Mouse (Mus musculus) lung, postnatal 4 days (tissue): Measurements from ENCODE around the gene Gm37240.

Experiments used
- DNase-seq, 2 experiments: peaks; one replicate each; pipeline ENCODE4 v3.0.0; 2021

Gm37240 gene

DNA sequence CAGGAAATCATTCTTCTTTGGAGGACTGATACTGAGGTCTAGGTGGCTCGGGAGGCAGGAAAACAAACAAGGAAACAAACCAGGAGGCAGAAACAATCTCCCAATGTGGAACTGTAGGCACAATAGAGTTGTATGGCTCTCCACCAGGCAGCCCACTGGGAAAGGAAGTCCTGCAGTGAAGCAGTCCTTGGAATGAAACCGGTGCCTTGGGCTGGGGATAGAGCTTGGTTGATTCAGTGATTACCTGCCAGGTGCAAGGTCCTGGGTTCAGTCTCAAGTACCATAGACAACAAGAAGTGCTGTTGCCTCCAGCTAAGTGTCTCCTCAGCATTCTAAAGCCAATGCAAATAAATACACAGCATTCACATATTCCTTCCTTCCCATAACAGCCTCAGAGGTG is 778.1 kb downstream of the Gm37240 start:
- DNase-seq, result no peak

GRCm38 (mm10) chr3:85108396-85108795 is 778.9 kb downstream of the Gm37240 start:
- DNase-seq, result no peak

DNA sequence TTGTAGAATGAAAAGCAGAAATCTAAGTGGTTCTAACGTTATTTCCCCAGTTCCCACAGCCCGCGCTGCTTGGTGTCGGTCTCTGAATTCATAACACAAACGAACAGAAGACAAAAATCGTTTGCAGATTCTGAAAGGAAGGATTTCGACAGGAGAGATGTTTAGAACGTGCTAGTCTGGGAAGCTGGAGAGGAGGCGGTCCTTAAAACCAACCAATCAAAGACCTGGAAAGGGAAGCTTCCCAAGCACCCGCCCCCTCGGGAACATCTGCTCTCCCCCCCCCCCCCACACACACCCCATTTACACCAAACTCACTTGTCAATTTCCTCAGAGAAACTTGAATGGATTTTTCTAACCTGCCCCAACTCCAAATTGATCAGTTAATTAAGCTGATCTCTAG is 780.4 kb downstream of the Gm37240 start:
- no peak for DNase-seq

DNA sequence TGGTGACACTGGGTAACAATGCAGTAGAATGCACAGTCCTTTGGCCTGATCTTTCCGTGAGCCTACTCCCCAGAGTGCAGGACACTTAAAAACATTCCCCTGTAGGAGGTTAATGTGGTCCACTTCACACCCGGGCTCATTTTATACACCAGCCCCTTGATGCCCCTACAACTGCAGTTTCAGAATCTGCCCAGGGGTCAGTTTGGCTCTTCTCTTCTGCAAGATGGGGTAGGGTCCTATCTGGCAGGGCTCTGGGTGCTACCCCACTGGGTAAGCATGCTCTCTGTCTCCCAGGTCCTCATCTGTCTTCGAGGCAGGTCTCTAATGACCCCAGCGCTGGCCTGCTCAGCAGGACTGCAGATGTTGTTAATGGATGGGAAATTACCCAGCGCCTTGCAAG is 783.0 kb downstream of the Gm37240 start:
- DNase-seq, result no peak

DNA sequence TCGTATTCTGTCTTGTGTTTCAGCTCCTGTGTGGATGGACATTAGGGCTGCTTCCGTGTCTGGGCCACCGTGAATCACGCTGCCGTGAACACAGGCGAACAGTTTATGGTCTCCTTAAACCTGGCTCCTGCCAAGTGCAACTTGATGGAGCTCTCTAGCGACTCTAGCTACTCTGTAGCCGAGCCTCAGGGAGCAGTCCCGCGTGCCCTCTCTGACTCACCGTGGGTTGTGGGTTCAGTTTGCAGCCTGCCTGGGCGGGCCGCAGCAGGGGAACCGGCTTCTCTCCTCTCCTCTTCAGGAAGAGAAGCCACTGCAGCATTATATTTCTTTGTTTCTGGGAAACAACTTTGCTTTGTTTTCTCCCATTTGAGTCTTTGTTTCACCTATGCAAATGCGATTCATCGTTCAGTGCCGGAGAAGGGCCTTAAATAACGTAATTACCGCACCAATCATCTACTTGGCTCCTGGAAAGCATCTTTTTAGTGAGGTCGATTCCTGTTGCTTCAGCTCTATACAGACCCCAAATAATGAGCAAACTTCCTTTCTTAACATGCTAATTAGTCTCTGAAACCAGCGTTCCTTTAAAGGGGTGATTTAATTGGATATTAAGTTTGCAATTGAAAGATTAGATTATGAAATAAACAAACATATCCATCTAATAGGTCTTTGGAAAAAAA is 806.3 kb downstream of the Gm37240 start:
- DNase-seq, result no peak

GRCm38 (mm10) chr3:85064113-85064512 is 823.2 kb downstream of the Gm37240 start:
- no peak for DNase-seq

DNA sequence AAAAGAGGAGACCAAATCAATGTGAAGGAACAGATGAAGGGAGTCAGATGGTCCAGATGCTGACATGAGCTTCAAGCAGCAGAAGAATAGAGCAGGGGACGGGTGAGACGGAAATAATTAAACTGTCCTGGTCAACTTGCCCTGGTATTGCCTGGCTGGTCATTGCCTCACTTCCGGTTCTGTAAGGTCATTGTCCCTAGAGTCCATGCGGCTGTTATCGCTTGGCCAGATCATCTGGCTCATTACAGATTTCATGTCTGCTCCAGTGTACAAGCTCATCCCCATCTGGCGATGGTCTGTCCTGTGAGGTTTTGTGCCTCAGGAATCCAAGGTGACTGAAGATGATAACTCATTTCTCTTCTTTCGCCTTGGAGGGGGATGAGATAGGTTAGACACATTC is 827.2 kb downstream of the Gm37240 start:
- no peak for DNase-seq

DNA sequence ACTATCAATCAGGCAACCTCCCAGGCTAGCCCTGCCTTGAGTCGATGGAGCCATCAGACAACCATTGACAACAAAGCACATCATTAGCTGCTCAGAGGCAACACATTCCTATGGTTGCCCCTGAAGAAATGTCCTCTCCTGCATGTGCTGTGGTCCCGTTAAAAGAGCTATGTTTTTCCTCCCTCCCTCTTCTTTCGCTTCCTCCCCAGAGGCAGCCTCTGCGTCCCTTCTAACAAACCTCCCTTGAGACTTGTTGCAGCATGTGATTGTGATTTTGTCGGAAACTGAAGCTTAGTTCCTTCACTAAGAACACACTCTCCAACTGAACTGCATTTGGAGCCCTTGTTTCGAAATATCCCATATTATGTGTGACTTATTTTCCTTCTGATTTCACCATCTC is 830.1 kb downstream of the Gm37240 start:
- DNase-seq, result no peak

- no peak for DNase-seq
These were observed 833.8 kb downstream of the Gm37240 start for GRCm38 (mm10) chr3:85053526-85053925.

- DNase-seq, result no peak
These were observed 835.1 kb downstream of the Gm37240 start for GRCm38 (mm10) chr3:85052196-85052595.

DNA sequence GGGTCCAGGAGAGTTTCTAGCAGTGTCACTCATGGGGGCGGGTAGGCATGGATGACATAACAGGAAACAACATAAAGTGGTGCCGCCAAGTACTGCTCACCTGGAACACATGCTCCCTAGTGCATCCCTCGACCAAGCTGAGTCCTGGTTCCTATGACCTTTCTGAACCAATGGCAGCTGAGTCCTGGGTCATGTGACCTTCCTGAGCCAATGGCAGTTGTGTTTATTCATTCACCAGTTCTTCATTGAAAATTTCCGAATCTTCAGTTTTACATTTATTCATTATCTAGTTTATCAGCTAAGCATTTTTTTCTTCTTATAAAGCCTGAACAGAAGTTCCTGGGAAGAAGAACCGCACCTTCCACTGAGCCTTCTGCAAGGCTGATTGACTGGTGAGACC is 838.7 kb downstream of the Gm37240 start:
- DNase-seq, result no peak

DNA sequence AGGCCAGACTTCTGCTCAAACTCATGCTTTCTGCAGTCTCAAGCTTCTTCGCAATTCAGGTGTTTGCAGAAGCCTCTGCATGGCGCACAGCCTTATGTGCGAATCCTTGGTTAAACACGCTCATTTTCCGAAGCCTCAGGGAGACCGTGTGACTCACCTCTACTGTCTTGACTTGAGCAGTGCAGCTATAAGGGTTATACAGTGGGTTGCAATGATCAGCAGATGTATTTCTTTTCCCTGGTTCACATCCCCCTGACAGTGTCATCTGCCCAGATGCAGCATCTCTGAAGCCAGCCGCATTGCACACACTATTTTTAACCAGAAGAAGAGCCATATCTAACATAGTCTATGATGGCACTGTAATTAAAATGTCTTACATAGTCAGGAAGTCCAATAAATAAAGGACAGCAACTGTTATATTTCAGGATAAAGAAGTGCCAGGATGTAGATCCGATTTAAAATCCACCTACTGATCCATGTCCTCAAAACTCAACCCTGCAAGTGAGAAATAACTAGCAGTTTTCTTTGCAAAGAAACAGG is 843.6 kb downstream of the Gm37240 start:
- no peak for DNase-seq

GRCm38 (mm10) chr3:85042126-85042525 is 845.2 kb downstream of the Gm37240 start:
- no peak for DNase-seq

DNA sequence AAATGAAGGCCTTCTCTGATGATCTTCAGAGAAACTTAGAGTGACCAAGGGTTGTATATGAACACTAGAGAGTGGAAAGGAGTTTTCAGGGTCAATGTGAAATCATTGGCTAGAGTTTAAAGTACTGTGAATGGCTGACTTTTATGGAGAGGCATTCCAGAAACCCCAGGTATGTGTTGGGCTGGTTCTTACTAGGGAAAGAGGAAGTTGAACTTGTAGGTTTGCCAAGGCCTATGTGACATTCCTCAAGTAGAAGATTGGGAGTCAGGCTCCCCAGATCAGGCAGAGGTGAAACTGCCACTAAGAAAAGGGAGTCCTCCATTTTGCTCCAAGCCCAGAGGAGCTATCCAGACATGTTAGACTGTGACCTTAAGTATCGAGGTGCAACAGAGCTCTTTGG is 858.2 kb downstream of the Gm37240 start:
- DNase-seq, result no peak

DNA sequence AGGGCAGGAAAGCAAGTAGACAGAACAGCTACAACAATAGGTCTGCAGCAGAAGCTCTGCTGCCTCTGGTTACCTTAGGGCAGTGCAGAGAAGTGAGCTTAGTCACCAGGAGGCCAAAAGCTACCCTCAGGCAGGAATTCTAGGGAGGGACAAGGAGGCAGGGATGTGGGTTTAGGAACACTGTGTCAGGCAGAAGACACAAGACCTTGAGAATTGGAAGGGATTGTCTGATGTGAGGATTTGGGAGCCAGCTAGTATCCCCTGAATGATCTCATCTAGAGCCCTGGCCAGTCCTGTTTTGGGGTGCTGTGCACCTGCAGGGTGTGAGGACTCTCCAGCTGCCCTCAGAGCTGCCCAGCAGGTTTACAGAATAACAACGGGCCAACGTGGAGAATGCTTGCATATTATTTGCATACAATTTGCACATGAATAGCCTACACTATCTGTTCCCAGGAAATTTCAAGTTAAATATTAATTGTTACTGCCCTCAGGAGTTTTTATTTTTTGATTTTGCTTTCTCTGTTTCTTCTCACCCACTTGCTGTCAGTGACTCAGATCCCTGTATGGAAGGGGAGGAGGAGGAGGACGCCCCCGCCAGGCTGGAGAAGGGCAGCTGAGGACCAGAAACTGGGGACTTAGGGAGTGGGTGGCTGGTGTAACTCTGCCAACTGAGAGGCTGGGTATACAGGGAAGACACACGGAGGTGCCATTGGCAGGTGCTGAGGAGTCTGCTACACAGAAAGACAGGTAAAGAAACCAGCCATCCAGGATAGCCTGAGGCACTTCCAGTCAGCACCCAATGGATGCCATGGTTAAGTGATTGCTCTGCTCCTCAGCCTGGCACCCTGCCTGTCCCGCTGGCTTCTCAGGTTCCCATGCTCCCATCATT is 862.3 kb downstream of the Gm37240 start:
- no peak for DNase-seq

DNA sequence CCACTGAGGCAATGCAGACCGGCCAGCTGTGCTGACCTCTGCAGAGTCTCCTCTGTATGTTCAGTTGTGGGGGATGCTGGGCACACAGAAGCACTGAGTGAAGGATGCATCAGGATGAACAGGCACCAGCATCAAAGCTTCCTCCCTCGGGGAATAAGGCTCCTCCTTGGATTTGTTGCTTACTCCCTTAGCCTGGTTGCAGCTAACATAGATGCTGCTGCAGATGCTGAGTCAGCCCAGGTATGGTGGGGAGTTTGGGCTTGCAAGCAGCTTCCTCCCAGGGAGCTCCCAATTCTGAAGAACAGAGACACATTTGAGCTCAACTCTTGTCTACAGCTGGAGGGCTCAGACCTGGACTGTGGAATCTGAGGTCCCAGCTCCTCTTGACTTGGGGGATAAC is 863.1 kb downstream of the Gm37240 start:
- DNase-seq, result no peak

DNA sequence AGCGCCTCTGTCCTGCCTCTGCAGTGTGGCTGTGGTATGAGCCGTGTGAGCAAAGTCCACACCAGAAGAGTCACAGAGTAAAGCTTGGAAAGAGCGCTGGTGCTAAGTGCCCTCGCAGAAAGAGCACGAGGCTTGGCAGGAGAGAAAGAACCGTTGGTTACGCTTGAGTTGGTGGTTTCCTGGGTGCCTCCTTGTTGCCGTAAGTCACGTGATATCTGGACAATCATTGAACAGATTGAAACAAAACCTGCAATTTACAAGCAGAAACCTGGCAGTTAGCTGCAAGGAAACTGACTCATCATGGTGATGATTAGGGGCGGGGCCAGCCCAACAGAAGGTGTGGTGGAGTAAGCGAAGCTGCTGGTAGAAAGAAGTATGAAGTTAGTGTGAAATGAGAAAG is 864.5 kb downstream of the Gm37240 start:
- DNase-seq, result no peak

- DNase-seq, result no peak
These were observed 865.5 kb downstream of the Gm37240 start for GRCm38 (mm10) chr3:85021816-85022215.

GRCm38 (mm10) chr3:85020137-85020536 is 867.2 kb downstream of the Gm37240 start:
- DNase-seq, result no peak

DNA sequence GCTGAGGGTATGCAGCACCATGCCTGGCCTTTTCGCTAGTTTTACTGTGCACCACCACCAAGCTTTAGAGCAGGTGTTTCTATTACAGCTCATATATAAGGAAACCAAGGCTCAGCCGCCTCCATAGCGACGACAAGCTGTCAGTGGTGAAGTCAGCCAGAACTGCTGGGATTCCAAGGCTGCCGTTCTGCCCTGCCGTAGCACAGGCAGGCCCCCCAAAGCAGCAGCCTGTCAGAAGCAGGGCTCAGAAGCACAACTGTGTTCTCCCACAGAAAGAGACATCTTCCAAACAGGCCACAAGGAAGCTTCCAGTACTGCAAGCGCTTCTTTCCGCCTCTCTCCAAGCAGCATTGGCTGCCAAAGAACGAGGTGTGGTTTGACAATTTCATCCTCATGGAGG is 871.7 kb downstream of the Gm37240 start:
- no peak for DNase-seq

GRCm38 (mm10) chr3:85012889-85013288 is 874.4 kb downstream of the Gm37240 start:
- DNase-seq, result no peak

DNA sequence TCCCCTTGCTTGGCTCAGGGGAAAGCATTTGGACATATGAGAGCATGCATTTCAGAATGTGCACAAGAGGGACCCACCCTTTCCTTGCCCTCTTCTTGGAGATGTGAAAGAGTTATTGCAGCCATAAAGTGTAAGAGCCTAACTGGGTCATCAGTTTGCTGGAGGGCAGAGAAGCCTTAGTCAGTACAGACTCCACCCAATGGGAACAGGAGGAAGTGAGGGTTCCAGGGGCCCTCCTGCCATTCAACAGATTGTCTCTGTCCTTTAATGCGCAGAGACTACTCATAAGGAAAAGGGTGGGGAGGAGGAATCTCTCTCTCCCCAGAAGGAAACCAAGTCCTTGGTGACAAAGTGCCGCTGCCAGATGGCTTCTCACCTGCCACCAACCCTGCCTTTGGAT is 882.1 kb downstream of the Gm37240 start:
- no peak for DNase-seq

- DNase-seq, result no peak
These were observed 898.4 kb downstream of the Gm37240 start for GRCm38 (mm10) chr3:84988880-84989279.

GRCm38 (mm10) chr3:84985121-84985625 is 902.1 kb downstream of the Gm37240 start:
- no peak for DNase-seq
